Comparison of ENCODE assay signal across 15 mouse cellular contexts in genomic region chr9:58045646-58046045, GRCm38 (mm10). TPM values are rescaled to one million over a fixed set of nuclear protein-coding genes. Genes with fewer than 3 reads are reported as not detected.
A peak's percentile ranks its signal among the peaks of the same experiment; 100 is the strongest.
DNase-seq lines count a peak whose midpoint lies in the region; ATAC-seq and TF ChIP-seq lines count a peak whose summit lies in the region.
"Had no signal": no experiment of that assay in that cellular context is flagged by ENCODE, and none has a peak within 500 bp of the region (broad histone marks: within the 10 kb centered on the region; RNA-seq: fewer than 3 reads in every experiment).

No protein-coding gene starts in this region.

- no peaks in the 10 kb centered on the region for H3K79me2 ChIP-seq in C2C12 (ENCODE audit: control insufficient read depth, insufficient read depth)

- no peak for ATAC-seq in forebrain, embryonic 15.5 days (replicated peaks)
- no peak for ATAC-seq in midbrain, embryonic 12.5 days (ENCODE audit: low FRiP score, low read depth)
- ATAC-seq: intestine, embryonic 16.5 days; lung, postnatal 0 days had no signal

- H3ac ChIP-seq in C2C12 (ENCODE audit: control insufficient read depth, insufficient read length, low read depth): no peak overlapping the region

- H3K36me3 ChIP-seq in C2C12 (ENCODE audit: control insufficient read depth, insufficient read depth): no peaks in the 10 kb centered on the region
- H3K36me3 ChIP-seq in forebrain, embryonic 15.5 days: no peaks in the 10 kb centered on the region
- no peaks in the 10 kb centered on the region for H3K36me3 ChIP-seq in midbrain, embryonic 12.5 days
- H3K36me3 ChIP-seq: stomach, embryonic 15.5 days had no signal

- H3K4me2 ChIP-seq in forebrain, embryonic 15.5 days (replicated peaks): no peak overlapping the region
- no peak overlapping the region for H3K4me2 ChIP-seq in midbrain, embryonic 12.5 days (replicated peaks)
- H3K4me2 ChIP-seq: stomach, embryonic 15.5 days had no signal

- TF ChIP-seq CTCF in C2C12 (IDR thresholded peaks at IDR 0.05; ENCODE audit: control insufficient read depth, insufficient read depth, insufficient read length): no peak
- TF ChIP-seq CTCF in left cerebral cortex, adult 2 months (IDR thresholded peaks at IDR 0.05): no peak

- peak; percentile 56 for DNase-seq in ZHBTc4 (ENCODE audit: low read depth, low spot score)
- DNase-seq in left cerebral cortex, adult 2 months (ENCODE audit: extremely low spot score in 1 of 2, low spot score in 2 of 2): no peak
- DNase-seq in layer of hippocampus, adult 9-10 months (ENCODE audit: low spot score): no peak
- no peak for DNase-seq in layer of hippocampus, adult 8-10 months (ENCODE audit: low spot score in 2 of 2)
- DNase-seq in right cerebral cortex, postnatal 10 days (ENCODE audit: low spot score in 2 of 2): no peak
- DNase-seq: adrenal gland, postnatal 10 days; heart, postnatal 10 days; kidney, postnatal 14 days had no signal

- H3K9ac ChIP-seq in forebrain, embryonic 15.5 days (replicated peaks): no peak overlapping the region
- H3K9ac ChIP-seq in midbrain, embryonic 12.5 days (replicated peaks): no peak overlapping the region
- H3K9ac ChIP-seq: stomach, embryonic 15.5 days had no signal

- H3K4me3 ChIP-seq in C2C12 (ENCODE audit: insufficient read depth, poor library complexity, severe bottlenecking): no peak overlapping the region
- no peak overlapping the region for H3K4me3 ChIP-seq in forebrain, embryonic 15.5 days
- H3K4me3 ChIP-seq in midbrain, embryonic 12.5 days: no peak overlapping the region
- H3K4me3 ChIP-seq in left cerebral cortex, adult 2 months: no peak overlapping the region
- H3K4me3 ChIP-seq: stomach, embryonic 15.5 days had no signal

- peak overlapping the region; percentile 85 for H3K27ac ChIP-seq in forebrain, embryonic 15.5 days (replicated peaks)
- H3K27ac ChIP-seq in midbrain, embryonic 12.5 days (replicated peaks): peak overlapping the region; percentile 81
- no peak overlapping the region for H3K27ac ChIP-seq in left cerebral cortex, adult 2 months
- H3K27ac ChIP-seq: stomach, embryonic 15.5 days had no signal

- WGBS in forebrain, embryonic 15.5 days: 5% methylated on average over 4 of the region's 4 CpGs
- WGBS in midbrain, embryonic 12.5 days: 27% methylated on average over 4 of the region's 4 CpGs

- no peaks in the 10 kb centered on the region for H3K79me3 ChIP-seq in C2C12 (ENCODE audit: low read depth)

- peaks cover 17% of the 10 kb centered on the region for H3K27me3 ChIP-seq in C2C12 (ENCODE audit: control insufficient read depth, insufficient read depth, insufficient read length)
- H3K27me3 ChIP-seq in forebrain, embryonic 15.5 days: no peaks in the 10 kb centered on the region
- H3K27me3 ChIP-seq in midbrain, embryonic 12.5 days: peaks cover 38% of the 10 kb centered on the region

- peaks cover 91% of the 10 kb centered on the region for H3K4me1 ChIP-seq in forebrain, embryonic 15.5 days
- H3K4me1 ChIP-seq in midbrain, embryonic 12.5 days: peaks cover 96% of the 10 kb centered on the region

- H3K9me3 ChIP-seq in forebrain, embryonic 15.5 days: no peaks in the 10 kb centered on the region
- H3K9me3 ChIP-seq in midbrain, embryonic 12.5 days: no peaks in the 10 kb centered on the region
- H3K9me3 ChIP-seq: stomach, embryonic 15.5 days had no signal

- intact Hi-C loops in left cerebral cortex, adult 2 months (cut with DNase I): no loop called here

TF ChIP-seq in C2C12, 6 proteins besides CTCF, POLR2A, EP300 and RAD21:
- peak; percentile 58 for TF ChIP-seq USF1 (IDR thresholded peaks at IDR 0.05; ENCODE audit: low read depth)
- TF ChIP-seq MAX (IDR thresholded peaks at IDR 0.05): no peak
- no peak for TF ChIP-seq FOSL1 (IDR thresholded peaks at IDR 0.05; ENCODE audit: insufficient read depth, low read length, poor library complexity, severe bottlenecking)

RNA-seq across cellular contexts. Expression of gene Stra6, which starts 17.9 kb away (rescaled TPM):
- polyA plus RNA-seq in C2C12 (2012; fragmentation: generic; extraction: Trizol): 0.29 TPM
- 8.7 and 10.8 TPM in 2 replicates for polyA plus RNA-seq in forebrain, embryonic 15.5 days (2015; fragmentation: Nextera tagmentation; extraction: Ambion mirVana)
- polyA plus RNA-seq in midbrain, embryonic 12.5 days (2016; fragmentation: Nextera tagmentation; extraction: Ambion mirVana): 8.6 and 9.1 TPM in 2 replicates
- total RNA-seq in left cerebral cortex, adult 2 months (2021): 1 to 10 TPM; 8.0 to 8.5 TPM
- 10 to 100 TPM; 17.0 to 22.6 (median 18.2) TPM for total RNA-seq in layer of hippocampus, adult 8-10 months (2022)
- total RNA-seq: liver, adult 2 months had no signal
- polyA plus RNA-seq: liver, adult 2 months had no signal

RNA-seq across cellular contexts. Expression of gene Cyp11a1, which starts 39.4 kb away (rescaled TPM):
- polyA plus RNA-seq in C2C12 (2012; fragmentation: generic; extraction: Trizol): 0.04 TPM
- polyA plus RNA-seq in forebrain, embryonic 15.5 days (2015; fragmentation: Nextera tagmentation; extraction: Ambion mirVana): 0.31 and 0.45 TPM in 2 replicates
- polyA plus RNA-seq in midbrain, embryonic 12.5 days (2016; fragmentation: Nextera tagmentation; extraction: Ambion mirVana): 0.42 TPM in 1 of 2 replicates, not detected in the other
- total RNA-seq in left cerebral cortex, adult 2 months (2021): 1 to 10 TPM; 3.8 to 4.7 TPM
- 1 to 10 TPM; 2.4 to 4.6 (median 3.1) TPM for total RNA-seq in layer of hippocampus, adult 8-10 months (2022)
- total RNA-seq: liver, adult 2 months had no signal
- polyA plus RNA-seq: liver, adult 2 months had no signal
